Mouse (Mus musculus) T-cell, adult 2 months (primary cell): Measurements from ENCODE around the gene Olfr472.
"Not testable (repeated sequence)": the region's sequence is repeated elsewhere in the genome, so short reads cannot be mapped to it uniquely, and the experiment has no call there.

Experiments used
- DNase-seq: peaks from one replicate; pipeline ENCODE4 v3.0.0; 2022; ENCODE audit warnings: low spot score

Olfr472 gene

GRCm38 (mm10) chr7:107897602-107898001 lies at the start of gene Olfr472:
TSS of gene Olfr472 (plus strand) at chr7:107897902.
- DNase-seq, result no peak

- DNase-seq, result no peak
Observed at GRCm38 (mm10) chr7:107930146-107930545, 32.4 kb downstream of the Olfr472 start, which contains the start of gene Olfr473. TSS of gene Olfr473 (plus strand) at chr7:107930446.

- not testable (repeated sequence) for DNase-seq
Observed at GRCm38 (mm10) chr7:107952539-107952938, 54.8 kb downstream of the Olfr472 start.

GRCm38 (mm10) chr7:107954343-107954742 lies 56.6 kb downstream of the Olfr472 start, which contains the start of gene Olfr474:
TSS of gene Olfr474 (plus strand) at chr7:107954643.
- DNase-seq, result no peak
